Mouse (Mus musculus): ENCODE data around the gene Hist3h2a. TPM values are rescaled to one million over a fixed set of nuclear protein-coding genes. Genes with fewer than 3 reads are reported as not detected.

The Hist3h2a gene
- total RNA-seq, 1 experiment = 161 TPM

GRCm38 (mm10) chr11:58926651-58927050 is 27.8 kb upstream of the Hist3h2a start:
- no peak for DNase-seq (ENCODE audit: low read depth, low spot score)
- Histone ChIP-seq H3K9ac (ENCODE audit: insufficient read depth, low read depth, low read length, poor library complexity, severe bottlenecking) (no peak overlapping the region), H3K4me1 (ENCODE audit: control insufficient read depth in 2 of 2, insufficient read depth in 2 of 2, low read length in 2 of 2, poor library complexity in 1 of 2) (peaks cover 0 to 8% of the 10 kb centered on the region in 2 experiments; a peak in 1 of 4 replicates), H3K36me3 (ENCODE audit: control insufficient read depth, insufficient read depth, low read length, poor library complexity, severe bottlenecking) (peaks cover 3% of the 10 kb centered on the region; the same call in 1 of the 2 replicates), H3K4me3 (ENCODE audit: insufficient read depth in 1 of 2, low read depth in 1 of 2, low read length in 2 of 2, poor library complexity in 1 of 2, severe bottlenecking in 1 of 2) (no peak overlapping the region), H3K9me3 (ENCODE audit: control insufficient read depth, insufficient read depth, low read depth, low read length) (no peaks in the 10 kb centered on the region), H3K27ac (ENCODE audit: insufficient read depth, low read depth, low read length, poor library complexity, severe bottlenecking) (no peak overlapping the region)
- in situ Hi-C loops (cut with MboI; ENCODE audit: low sequenced_read_pairs in 2 of 2, unreplicated experiment in 2 of 2) = no loop called here
- TF ChIP-seq ZNF384 (IDR thresholded peaks at IDR 0.05; ENCODE audit: low read depth, low read length) (no peak), ZC3H11A (IDR thresholded peaks at IDR 0.05; ENCODE audit: borderline replicate concordance, low read depth, low read length) (no peak), CHD2 (IDR thresholded peaks at IDR 0.05; ENCODE audit: low read depth, low read length) (no peak), HCFC1 (IDR thresholded peaks at IDR 0.05; ENCODE audit: borderline replicate concordance, insufficient read depth, low read length) (no peak), MAFK (IDR thresholded peaks at IDR 0.05; ENCODE audit: insufficient read depth, low read depth, low read length) (no peak)

GRCm38 (mm10) chr11:58927053-58927452 is 27.4 kb upstream of the Hist3h2a start:
- DNase-seq (ENCODE audit: low read depth, low spot score) = no peak
- H3K9ac ChIP-seq (ENCODE audit: insufficient read depth, low read depth, low read length, poor library complexity, severe bottlenecking) = no peak overlapping the region
- H3K9me3 ChIP-seq (ENCODE audit: control insufficient read depth, insufficient read depth, low read depth, low read length) = no peaks in the 10 kb centered on the region
- no peak overlapping the region for H3K4me3 ChIP-seq (ENCODE audit: insufficient read depth in 1 of 2, low read depth in 1 of 2, low read length in 2 of 2, poor library complexity in 1 of 2, severe bottlenecking in 1 of 2)
- in situ Hi-C loops (cut with MboI; ENCODE audit: low sequenced_read_pairs in 2 of 2, unreplicated experiment in 2 of 2) = no loop called here
- TF ChIP-seq ZNF384 (IDR thresholded peaks at IDR 0.05; ENCODE audit: low read depth, low read length) (no peak), ZC3H11A (IDR thresholded peaks at IDR 0.05; ENCODE audit: borderline replicate concordance, low read depth, low read length) (no peak), MAFK (IDR thresholded peaks at IDR 0.05; ENCODE audit: insufficient read depth, low read depth, low read length) (no peak), HCFC1 (IDR thresholded peaks at IDR 0.05; ENCODE audit: borderline replicate concordance, insufficient read depth, low read length) (no peak), CHD2 (IDR thresholded peaks at IDR 0.05; ENCODE audit: low read depth, low read length) (no peak)
- H3K4me1 ChIP-seq (ENCODE audit: control insufficient read depth in 2 of 2, insufficient read depth in 2 of 2, low read length in 2 of 2, poor library complexity in 1 of 2) = peaks cover 0 to 8% of the 10 kb centered on the region in 2 experiments; a peak in 1 of 4 replicates
- H3K27ac ChIP-seq (ENCODE audit: insufficient read depth, low read depth, low read length, poor library complexity, severe bottlenecking) = no peak overlapping the region
- peaks cover 7% of the 10 kb centered on the region; the same call in 1 of the 2 replicates for H3K36me3 ChIP-seq (ENCODE audit: control insufficient read depth, insufficient read depth, low read length, poor library complexity, severe bottlenecking)

- in situ Hi-C loops (cut with MboI; ENCODE audit: low sequenced_read_pairs in 2 of 2, unreplicated experiment in 2 of 2) = no loop called here
- no peak for DNase-seq (ENCODE audit: low read depth, low spot score)
- H3K36me3 ChIP-seq (ENCODE audit: control insufficient read depth, insufficient read depth, low read length, poor library complexity, severe bottlenecking) = peaks cover 16% of the 10 kb centered on the region
- H3K4me1 ChIP-seq (ENCODE audit: control insufficient read depth in 2 of 2, insufficient read depth in 2 of 2, low read length in 2 of 2, poor library complexity in 1 of 2) = peaks cover 0 to 8% of the 10 kb centered on the region in 2 experiments; a peak in 1 of 4 replicates
- H3K4me3 ChIP-seq (ENCODE audit: insufficient read depth in 1 of 2, low read depth in 1 of 2, low read length in 2 of 2, poor library complexity in 1 of 2, severe bottlenecking in 1 of 2) = peak overlapping the region in 1 of 2 experiments; percentile 42; a peak in 2 of 4 replicates
- TF ChIP-seq MAFK (IDR thresholded peaks at IDR 0.05; ENCODE audit: insufficient read depth, low read depth, low read length) (no peak), CHD2 (IDR thresholded peaks at IDR 0.05; ENCODE audit: low read depth, low read length) (peak; percentile 49; the same call in 1 of the 2 replicates)
- H3K9ac ChIP-seq (ENCODE audit: insufficient read depth, low read depth, low read length, poor library complexity, severe bottlenecking) = no peak overlapping the region
- no peaks in the 10 kb centered on the region for H3K9me3 ChIP-seq (ENCODE audit: control insufficient read depth, insufficient read depth, low read depth, low read length)
- no peak overlapping the region for H3K27ac ChIP-seq (ENCODE audit: insufficient read depth, low read depth, low read length, poor library complexity, severe bottlenecking)
Measured at GRCm38 (mm10) chr11:58927790-58928651, 26.5 kb upstream of the Hist3h2a start.

GRCm38 (mm10) chr11:58929055-58929454 is 25.4 kb upstream of the Hist3h2a start:
- Histone ChIP-seq H3K9ac (ENCODE audit: insufficient read depth, low read depth, low read length, poor library complexity, severe bottlenecking) (no peak overlapping the region), H3K27ac (ENCODE audit: insufficient read depth, low read depth, low read length, poor library complexity, severe bottlenecking) (no peak overlapping the region), H3K4me3 (ENCODE audit: insufficient read depth in 1 of 2, low read depth in 1 of 2, low read length in 2 of 2, poor library complexity in 1 of 2, severe bottlenecking in 1 of 2) (no peak overlapping the region), H3K9me3 (ENCODE audit: control insufficient read depth, insufficient read depth, low read depth, low read length) (no peaks in the 10 kb centered on the region), H3K4me1 (ENCODE audit: control insufficient read depth in 2 of 2, insufficient read depth in 2 of 2, low read length in 2 of 2, poor library complexity in 1 of 2) (peaks cover 0 to 8% of the 10 kb centered on the region in 2 experiments; a peak in 1 of 4 replicates), H3K36me3 (ENCODE audit: control insufficient read depth, insufficient read depth, low read length, poor library complexity, severe bottlenecking) (peaks cover 26% of the 10 kb centered on the region)
- no peak for DNase-seq (ENCODE audit: low read depth, low spot score)
- in situ Hi-C loops (cut with MboI; ENCODE audit: low sequenced_read_pairs in 2 of 2, unreplicated experiment in 2 of 2) = no loop called here
- no peak for TF ChIP-seq CHD2 (IDR thresholded peaks at IDR 0.05; ENCODE audit: low read depth, low read length)
- TF ChIP-seq MAFK (IDR thresholded peaks at IDR 0.05; ENCODE audit: insufficient read depth, low read depth, low read length) = no peak
- TF ChIP-seq ZC3H11A (IDR thresholded peaks at IDR 0.05; ENCODE audit: borderline replicate concordance, low read depth, low read length) = no peak
- TF ChIP-seq HCFC1 (IDR thresholded peaks at IDR 0.05; ENCODE audit: borderline replicate concordance, insufficient read depth, low read length) = no peak
- no peak for TF ChIP-seq ZNF384 (IDR thresholded peaks at IDR 0.05; ENCODE audit: low read depth, low read length)

Data from ES-E14 (cell line).